Mouse (Mus musculus) liver, embryonic 14.5 days (tissue): ENCODE results near the gene Ocln. TPM values are rescaled to one million over a fixed set of nuclear protein-coding genes. Genes with fewer than 3 reads are reported as not detected.
A peak's percentile ranks its signal among the peaks of the same experiment; 100 is the strongest.
"Not testable (repeated sequence)": the region's sequence is repeated elsewhere in the genome, so short reads cannot be mapped to it uniquely, and the experiment has no call there.

Experiments
- ATAC-seq: fragments of 200-750 bp; cut with Nextera tagmentation; 2 replicates; pipeline ENCODE4 v1.8.0; 2017; ENCODE audit warnings: moderate number of reproducible peaks, mild to moderate bottlenecking, moderate library complexity; ENCODE audit not compliant: insufficient read depth
- DNase-seq, 3 experiments: peaks; one replicate each; pipeline ENCODE4 v3.0.0-alpha.2; 2012 to 2013; ENCODE audit warnings: low read depth in 3 of 3, low spot score in 3 of 3
- H3K27ac ChIP-seq: fragments of 300-500 bp; sonication (generic); 2 replicates; pipeline ENCODE4 v1.5.1; 2014; ENCODE audit warnings: moderate library complexity, mild to moderate bottlenecking, control low read depth, inconsistent platforms
- H3K27me3 ChIP-seq: fragments of 300-500 bp; sonication (generic); 2 replicates; pipeline ENCODE4 v1.6.1; 2014; ENCODE audit warnings: mild to moderate bottlenecking, low read length, moderate library complexity; ENCODE audit not compliant: control insufficient read depth, insufficient read depth
- H3K36me3 ChIP-seq: fragments of 300-500 bp; sonication (generic); replicated peaks from 2 replicates; pipeline ENCODE4 v1.6.1; 2014; ENCODE audit warnings: low read depth; ENCODE audit not compliant: control insufficient read depth, insufficient read depth
- H3K4me1 ChIP-seq, 2 experiments: fragments of 200-500 bp in 1 of 2; fragments of 300-500 bp in 1 of 2; sonication (generic) in 1 of 2; replicated peaks; 2 replicates each; pipeline ENCODE4 v1.6.1; 2012 to 2014; ENCODE audit warnings: antibody characterized with exemption in 1 of 2, inconsistent platforms in 1 of 2, low read length in 1 of 2; ENCODE audit not compliant: control insufficient read depth in 2 of 2, insufficient read depth in 2 of 2
- H3K4me2 ChIP-seq: fragments of 300-500 bp; sonication (generic); 2 replicates; pipeline ENCODE4 v1.6.1; 2014; ENCODE audit warnings: low read depth, mild to moderate bottlenecking, control low read depth, moderate library complexity
- H3K4me3 ChIP-seq, 2 experiments: fragments of 200-500 bp in 1 of 2; fragments of 300-500 bp in 1 of 2; sonication (generic) in 1 of 2; 2 replicates each; pipeline ENCODE4 v1.5.1; 2012 to 2014; ENCODE audit warnings: low read depth in 2 of 2, low read length in 2 of 2, mild to moderate bottlenecking in 2 of 2, control low read depth in 1 of 2, inconsistent platforms in 1 of 2, moderate library complexity in 1 of 2; ENCODE audit not compliant: insufficient read depth in 1 of 2
- H3K9ac ChIP-seq: fragments of 300-500 bp; sonication (generic); replicated peaks from 2 replicates; pipeline ENCODE4 v1.6.1; 2014; ENCODE audit warnings: mild to moderate bottlenecking, control low read depth, moderate library complexity
- H3K9me3 ChIP-seq: fragments of 300-500 bp; sonication (generic); 2 replicates; pipeline ENCODE4 v1.6.1; 2016; ENCODE audit warnings: low read length, mixed read lengths; ENCODE audit not compliant: control insufficient read depth
- CTCF ChIP-seq: IDR thresholded peaks from 2 replicates; pipeline ENCODE4 v1.5.1; 2016; ENCODE audit warnings: antibody characterized with exemption, low read depth, control low read depth
- EP300 ChIP-seq: IDR thresholded peaks from 2 replicates; pipeline ENCODE4 v1.6.1; 2016; ENCODE audit warnings: antibody characterized with exemption, low read depth
- WGBS: fragments of 180-500 bp; shearing (Covaris S2); extraction: QIAGEN DNeasy Blood & Tissue Kit; methylation state at CpG from one replicate; pipeline ENCODE4 v1.1.7; 2014; ENCODE audit not compliant: insufficient replicate concordance; 5-methylcytosine and 5-hydroxymethylcytosine counted together
- polyA plus RNA-seq, 2 experiments: library from polyadenylated mRNA; depleted of rRNA in 1 of 2; stranded (reverse) in 1 of 2; unstranded in 1 of 2; fragments of >200 nt; fragmentation: Nextera tagmentation in 1 of 2; extraction: Ambion mirVana in 1 of 2; gene quantifications; 2 replicates each; pipeline versions ENCODE4 v1.2.1 to v1.2.3; 2012 to 2014

The Ocln gene
- polyA plus RNA-seq, 2 experiments, result 2.4 to 4.8 TPM

DNA sequence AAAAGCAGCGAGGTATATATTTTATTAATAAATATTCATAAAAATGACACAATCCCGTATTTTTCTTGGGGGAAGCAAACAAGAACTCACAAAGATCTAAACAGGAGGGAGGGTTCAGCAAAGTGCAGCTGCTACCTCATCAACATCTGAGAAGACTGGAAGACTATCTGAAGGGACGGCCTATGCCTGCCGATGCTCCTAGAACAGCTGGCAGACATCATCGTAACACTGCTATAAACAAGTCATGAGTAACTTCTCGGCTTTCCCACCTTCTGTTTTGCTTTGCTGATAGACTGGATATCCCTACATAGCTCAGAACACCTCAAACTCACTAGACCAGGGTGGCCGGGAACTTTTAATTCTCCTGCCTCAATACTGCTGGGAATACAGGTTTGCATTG, 68.9 kb downstream of the Ocln start:
- TF ChIP-seq CTCF, result no peak
- TF ChIP-seq EP300, result no peak
- Histone ChIP-seq H3K4me3 (no peak overlapping the region), H3K27ac (no peak overlapping the region), H3K27me3 (no peaks in the 10 kb centered on the region), H3K4me1 (no peaks in the 10 kb centered on the region), H3K9me3 (no peaks in the 10 kb centered on the region), H3K36me3 (peaks cover 22% of the 10 kb centered on the region), H3K4me2 (no peak overlapping the region), H3K9ac (no peak overlapping the region)
- no peak for ATAC-seq
- 79% methylated on average over 7 of the region's 7 CpGs for WGBS
- DNase-seq, result no peak

DNA sequence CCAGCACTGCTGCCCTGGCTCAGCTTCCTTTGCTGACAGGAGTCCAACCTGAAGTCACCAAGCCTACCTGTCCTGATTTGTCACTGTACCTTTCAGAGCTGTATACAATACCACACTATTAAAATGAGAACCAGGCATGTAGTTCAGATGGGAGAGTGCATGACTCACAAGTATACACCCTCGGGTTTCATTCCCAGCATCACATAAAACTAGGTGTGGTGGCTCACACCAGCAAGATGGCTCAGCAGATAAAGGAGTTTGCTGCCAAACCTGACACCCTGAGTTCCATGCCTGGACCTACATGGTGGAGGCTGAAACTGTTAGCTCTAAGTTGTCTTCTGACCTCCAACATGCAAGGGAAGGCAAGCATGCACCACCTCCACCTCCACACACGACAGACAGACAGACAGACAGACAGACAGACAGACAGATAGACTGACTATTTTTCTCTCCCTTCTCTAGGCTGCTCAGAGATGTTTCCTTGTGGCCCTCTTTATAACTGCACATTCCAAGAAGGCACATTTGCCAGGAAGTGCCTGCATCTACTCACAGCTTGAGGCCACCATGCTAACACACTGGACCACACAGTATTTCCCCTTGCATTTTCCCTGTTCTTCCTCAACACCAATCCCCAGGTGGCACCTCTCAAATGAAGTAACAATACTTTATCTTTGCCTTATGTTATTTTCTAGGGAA, 88.8 kb downstream of the Ocln start:
- Histone ChIP-seq H3K4me2 (no peak overlapping the region), H3K9me3 (no peaks in the 10 kb centered on the region), H3K4me3 (no peak overlapping the region), H3K9ac (no peak overlapping the region), H3K4me1 (peaks cover 4 to 8% of the 10 kb centered on the region in 2 experiments), H3K36me3 (peaks cover 2% of the 10 kb centered on the region), H3K27ac (no peak overlapping the region), H3K27me3 (no peaks in the 10 kb centered on the region)
- DNase-seq, result peak; percentile 6 to 34 (median 17)
- TF ChIP-seq EP300 (no peak), CTCF (no peak)
- ATAC-seq, result peak; percentile 86
- 49% methylated on average over 2 of the region's 2 CpGs for WGBS

DNA sequence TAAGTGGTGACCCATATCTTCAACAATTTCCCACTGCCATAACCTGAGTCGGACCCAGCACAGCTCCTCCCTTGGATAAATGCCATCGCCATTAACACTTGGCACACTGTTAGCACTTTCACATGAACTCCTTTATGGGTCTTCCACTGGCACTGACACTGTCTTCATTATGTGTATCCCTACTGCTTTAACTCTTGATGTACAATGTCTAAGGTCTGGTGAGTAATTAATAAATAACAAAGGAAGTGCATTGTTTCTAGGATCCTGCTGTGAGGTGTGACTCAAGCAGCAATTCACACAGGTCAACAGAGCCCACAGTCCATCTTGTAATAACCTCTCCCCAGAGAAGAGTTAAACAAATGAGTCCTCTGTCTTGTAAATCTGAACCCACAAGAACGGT, 91.2 kb downstream of the Ocln start:
- H3K4me2 ChIP-seq, result no peak overlapping the region
- 78% methylated on average over 3 of the region's 3 CpGs for WGBS
- H3K27me3 ChIP-seq, result no peaks in the 10 kb centered on the region
- peaks cover 4 to 8% of the 10 kb centered on the region in 2 experiments for H3K4me1 ChIP-seq
- H3K36me3 ChIP-seq, result no peaks in the 10 kb centered on the region; the same call in 1 of the 2 replicates
- no peaks in the 10 kb centered on the region for H3K9me3 ChIP-seq
- H3K9ac ChIP-seq, result no peak overlapping the region
- no peak overlapping the region for H3K27ac ChIP-seq
- H3K4me3 ChIP-seq, result no peak overlapping the region
- no peak for TF ChIP-seq EP300
- TF ChIP-seq CTCF, result no peak
- DNase-seq (no peak), ATAC-seq (no peak)

DNA sequence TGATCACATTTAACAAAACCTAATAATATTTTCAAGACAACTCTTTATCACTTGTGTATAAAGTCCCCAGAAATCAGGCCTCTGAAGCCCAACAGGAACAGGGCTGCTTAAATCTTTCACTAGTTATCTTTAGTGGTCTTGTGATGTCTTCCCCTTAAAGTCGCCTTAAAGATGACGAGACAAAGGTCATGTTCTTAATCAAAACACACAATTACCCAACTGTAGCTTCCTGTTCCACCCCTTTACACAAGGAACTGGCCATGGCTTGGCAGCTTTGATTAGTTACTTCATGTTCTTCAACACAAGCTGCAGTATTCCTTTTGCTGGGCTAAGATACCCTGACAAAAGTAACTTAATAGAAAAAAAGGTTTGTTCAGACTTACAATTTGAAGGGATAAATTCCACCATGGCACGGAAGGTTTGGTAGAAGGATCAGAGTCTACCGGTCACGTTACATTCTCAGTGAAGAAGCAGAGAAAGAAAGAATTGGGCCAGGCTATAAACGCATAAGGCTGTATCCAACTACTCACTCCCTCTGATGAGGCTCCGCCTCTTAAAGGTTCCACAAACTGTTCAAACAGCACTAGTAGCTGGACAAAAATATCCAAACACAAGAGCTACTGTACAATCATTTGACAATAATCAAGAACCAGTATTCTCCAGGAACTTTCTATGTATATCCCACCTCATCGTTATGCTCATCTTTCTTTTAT, 99.9 kb downstream of the Ocln start, which contains the start of gene Naip1:
TSS of gene Naip1 (minus strand) at position 455 of the 713 bp plus-strand sequence.
- H3K27me3 ChIP-seq, H3K36me3 ChIP-seq, ATAC-seq, H3K4me1 ChIP-seq, H3K4me3 ChIP-seq, H3K9me3 ChIP-seq, H3K9ac ChIP-seq, DNase-seq, H3K4me2 ChIP-seq, H3K27ac ChIP-seq: not testable (repeated sequence)
- WGBS, result 57% methylated on average over 8 of the region's 8 CpGs

DNA sequence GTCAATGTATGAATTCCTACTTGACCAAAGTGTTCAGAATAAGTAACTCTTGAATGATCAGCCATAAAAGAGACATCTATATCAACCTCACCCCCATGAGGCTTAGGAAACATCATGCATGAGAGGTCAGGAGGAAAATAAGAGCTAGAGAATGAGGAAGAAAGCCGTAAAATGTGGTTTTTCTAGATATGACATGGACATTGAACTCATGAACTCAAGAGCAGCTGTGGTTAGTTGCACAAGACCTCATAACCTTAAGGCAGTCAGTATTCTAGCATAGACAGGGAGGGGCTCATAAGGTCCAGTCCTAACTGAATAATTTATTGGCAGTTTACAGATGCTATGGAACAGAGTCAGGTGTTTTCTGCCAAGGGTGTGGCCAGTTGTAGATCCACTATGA, 103.0 kb downstream of the Ocln start:
- H3K9ac ChIP-seq, result no peak overlapping the region
- 21% methylated on average over 1 of the region's 1 CpGs for WGBS
- no peak overlapping the region for H3K27ac ChIP-seq
- H3K36me3 ChIP-seq, result no peaks in the 10 kb centered on the region
- H3K9me3 ChIP-seq, result no peaks in the 10 kb centered on the region
- H3K27me3 ChIP-seq, result no peaks in the 10 kb centered on the region
- ATAC-seq (no peak), DNase-seq (no peak)
- no peaks in the 10 kb centered on the region for H3K4me1 ChIP-seq
- no peak overlapping the region for H3K4me2 ChIP-seq
- TF ChIP-seq EP300 (no peak), CTCF (no peak)
- H3K4me3 ChIP-seq, result no peak overlapping the region

Other genes with a start within 250 kb of the Ocln start
- gene Naip6, start 235.0 kb downstream of the Ocln start, polyA plus RNA-seq (2012; rRNA removed), result 0.76 and 0.77 TPM in 2 replicates
- gene Naip6, start 235.0 kb downstream of the Ocln start, polyA plus RNA-seq (2014; fragmentation: Nextera tagmentation; extraction: Ambion mirVana), result 0.28 and 0.44 TPM in 2 replicates
- 0.01 TPM in 2 replicates for gene Naip1, start 99.8 kb downstream of the Ocln start, polyA plus RNA-seq (2012; rRNA removed)
- gene Naip1, start 99.8 kb downstream of the Ocln start, polyA plus RNA-seq (2014; fragmentation: Nextera tagmentation; extraction: Ambion mirVana), result not detected in 2 replicates
- 18.5 and 26.3 TPM in 2 replicates for gene Gtf2h2, start 60.1 kb downstream of the Ocln start, polyA plus RNA-seq (2012; rRNA removed)
- 25.1 and 28.2 TPM in 2 replicates for gene Gtf2h2, start 60.1 kb downstream of the Ocln start, polyA plus RNA-seq (2014; fragmentation: Nextera tagmentation; extraction: Ambion mirVana)
- 3.0 and 4.0 TPM in 2 replicates for gene Marveld2, start 64.3 kb upstream of the Ocln start, polyA plus RNA-seq (2012; rRNA removed)
- gene Marveld2, start 64.3 kb upstream of the Ocln start, polyA plus RNA-seq (2014; fragmentation: Nextera tagmentation; extraction: Ambion mirVana), result 5.9 and 6.5 TPM in 2 replicates
- gene Ak6, start 98.3 kb upstream of the Ocln start, polyA plus RNA-seq (2012; rRNA removed), result 74.2 and 111 TPM in 2 replicates
- gene Ak6, start 98.3 kb upstream of the Ocln start, polyA plus RNA-seq (2014; fragmentation: Nextera tagmentation; extraction: Ambion mirVana), result 183 and 191 TPM in 2 replicates
- gene Rad17, start 98.3 kb upstream of the Ocln start, polyA plus RNA-seq (2012; rRNA removed), result 4.9 and 8.5 TPM in 2 replicates
- 13.6 TPM in 2 replicates for gene Rad17, start 98.3 kb upstream of the Ocln start, polyA plus RNA-seq (2014; fragmentation: Nextera tagmentation; extraction: Ambion mirVana)
- gene Taf9, start 98.9 kb upstream of the Ocln start, polyA plus RNA-seq (2012; rRNA removed), result 5.5 and 10.0 TPM in 2 replicates
- 18.0 and 20.8 TPM in 2 replicates for gene Taf9, start 98.9 kb upstream of the Ocln start, polyA plus RNA-seq (2014; fragmentation: Nextera tagmentation; extraction: Ambion mirVana)
- gene Ccdc125, start 117.0 kb upstream of the Ocln start, polyA plus RNA-seq (2012; rRNA removed), result 1.8 and 3.7 TPM in 2 replicates
- 3.4 and 4.2 TPM in 2 replicates for gene Ccdc125, start 117.0 kb upstream of the Ocln start, polyA plus RNA-seq (2014; fragmentation: Nextera tagmentation; extraction: Ambion mirVana)
- gene Cdk7, start 178.2 kb upstream of the Ocln start, polyA plus RNA-seq (2012; rRNA removed), result 11.7 and 16.6 TPM in 2 replicates
- gene Cdk7, start 178.2 kb upstream of the Ocln start, polyA plus RNA-seq (2014; fragmentation: Nextera tagmentation; extraction: Ambion mirVana), result 36.7 and 40.2 TPM in 2 replicates
- 33.5 and 56.1 TPM in 2 replicates for gene Mrps36, start 191.9 kb upstream of the Ocln start, polyA plus RNA-seq (2012; rRNA removed)
- 135 and 150 TPM in 2 replicates for gene Mrps36, start 191.9 kb upstream of the Ocln start, polyA plus RNA-seq (2014; fragmentation: Nextera tagmentation; extraction: Ambion mirVana)
- gene Cenph, start 223.2 kb upstream of the Ocln start, polyA plus RNA-seq (2012; rRNA removed), result 13.9 and 26.6 TPM in 2 replicates
- gene Cenph, start 223.2 kb upstream of the Ocln start, polyA plus RNA-seq (2014; fragmentation: Nextera tagmentation; extraction: Ambion mirVana), result 40.2 and 40.3 TPM in 2 replicates
- gene Ccnb1, start 233.9 kb upstream of the Ocln start, polyA plus RNA-seq (2012; rRNA removed), result 100 and 123 TPM in 2 replicates
- 255 and 287 TPM in 2 replicates for gene Ccnb1, start 233.9 kb upstream of the Ocln start, polyA plus RNA-seq (2014; fragmentation: Nextera tagmentation; extraction: Ambion mirVana)